Mouse (Mus musculus): ENCODE measurements at regions not wholly inside any gene's neighbourhood (a gene's known extent, or its start where the extent isn't known, plus 50 kb on each side); places are given as distances from the start of the nearest gene placed in this dataset.

DNA sequence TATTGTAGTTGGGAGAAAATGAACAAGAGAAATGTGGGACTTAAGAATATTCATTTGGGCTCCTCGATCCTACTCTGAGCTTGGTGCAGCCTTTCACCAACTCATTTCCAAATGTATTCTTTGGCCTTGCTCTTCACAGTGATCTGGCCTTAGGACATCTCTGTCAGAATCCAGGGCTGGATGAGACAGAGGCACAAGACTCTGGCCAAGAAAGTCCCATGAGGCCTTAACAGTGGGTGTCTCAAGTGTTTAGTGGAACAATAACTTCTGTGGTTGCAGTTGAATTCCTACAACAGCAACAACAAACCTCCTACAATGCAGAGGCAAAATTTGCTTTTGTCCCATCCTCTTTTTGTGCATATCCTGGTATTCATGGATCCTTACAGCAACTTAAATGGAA, 589.2 kb upstream of the Gm26657 start:
- no peak for DNase-seq (ENCODE audit: low read depth, low spot score)
- no peak for TF ChIP-seq CHD2 (IDR thresholded peaks at IDR 0.05; ENCODE audit: low read depth, low read length)
- TF ChIP-seq ZNF384 (IDR thresholded peaks at IDR 0.05; ENCODE audit: low read depth, low read length): no peak
- no peak for TF ChIP-seq ZC3H11A (IDR thresholded peaks at IDR 0.05; ENCODE audit: borderline replicate concordance, low read depth, low read length)
- TF ChIP-seq HCFC1 (IDR thresholded peaks at IDR 0.05; ENCODE audit: borderline replicate concordance, insufficient read depth, low read length): no peak
- no peak for TF ChIP-seq MAFK (IDR thresholded peaks at IDR 0.05; ENCODE audit: insufficient read depth, low read depth, low read length)
- H3K36me3 ChIP-seq (ENCODE audit: control insufficient read depth, insufficient read depth, low read length, poor library complexity, severe bottlenecking): no peaks in the 10 kb centered on the region
- in situ Hi-C loops (cut with MboI; ENCODE audit: low sequenced_read_pairs in 2 of 2, unreplicated experiment in 2 of 2): no loop called here
- H3K27ac ChIP-seq (ENCODE audit: insufficient read depth, low read depth, low read length, poor library complexity, severe bottlenecking): no peak overlapping the region
- no peaks in the 10 kb centered on the region for H3K9me3 ChIP-seq (ENCODE audit: control insufficient read depth, insufficient read depth, low read depth, low read length)
- H3K4me3 ChIP-seq (ENCODE audit: insufficient read depth in 1 of 2, low read depth in 1 of 2, low read length in 2 of 2, poor library complexity in 1 of 2, severe bottlenecking in 1 of 2): no peak overlapping the region
- no peak overlapping the region for H3K9ac ChIP-seq (ENCODE audit: insufficient read depth, low read depth, low read length, poor library complexity, severe bottlenecking)
- H3K4me1 ChIP-seq (ENCODE audit: control insufficient read depth in 2 of 2, insufficient read depth in 2 of 2, low read length in 2 of 2, poor library complexity in 1 of 2): no peaks in the 10 kb centered on the region

DNA sequence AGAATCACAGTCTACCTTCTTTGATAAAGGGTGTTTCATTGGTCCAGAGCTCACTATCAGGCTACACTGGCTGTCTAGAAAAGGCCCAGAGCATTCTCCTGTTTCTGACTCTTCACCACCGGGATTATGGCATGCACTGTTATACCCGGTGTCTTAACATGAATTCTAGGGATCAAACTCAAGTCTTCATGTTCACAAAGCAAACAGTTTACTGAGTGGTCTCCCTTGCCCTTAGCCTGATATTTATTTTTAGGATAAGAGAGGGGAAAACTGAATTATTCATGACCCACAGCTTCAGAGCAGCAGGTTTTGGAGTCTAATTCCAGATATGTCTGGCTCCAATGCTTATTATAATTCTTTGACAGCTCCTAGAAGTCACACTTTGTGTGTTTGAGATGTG, 596.0 kb upstream of the Gm26657 start:
- H3K4me3 ChIP-seq (ENCODE audit: insufficient read depth in 1 of 2, low read depth in 1 of 2, low read length in 2 of 2, poor library complexity in 1 of 2, severe bottlenecking in 1 of 2): no peak overlapping the region
- no peaks in the 10 kb centered on the region for H3K4me1 ChIP-seq (ENCODE audit: control insufficient read depth in 2 of 2, insufficient read depth in 2 of 2, low read length in 2 of 2, poor library complexity in 1 of 2)
- no peak overlapping the region for H3K27ac ChIP-seq (ENCODE audit: insufficient read depth, low read depth, low read length, poor library complexity, severe bottlenecking)
- in situ Hi-C loops (cut with MboI; ENCODE audit: low sequenced_read_pairs in 2 of 2, unreplicated experiment in 2 of 2): no loop called here
- no peak overlapping the region for H3K9ac ChIP-seq (ENCODE audit: insufficient read depth, low read depth, low read length, poor library complexity, severe bottlenecking)
- H3K9me3 ChIP-seq (ENCODE audit: control insufficient read depth, insufficient read depth, low read depth, low read length): no peaks in the 10 kb centered on the region
- DNase-seq (ENCODE audit: low read depth, low spot score): no peak
- no peak for TF ChIP-seq ZNF384 (IDR thresholded peaks at IDR 0.05; ENCODE audit: low read depth, low read length)
- TF ChIP-seq MAFK (IDR thresholded peaks at IDR 0.05; ENCODE audit: insufficient read depth, low read depth, low read length): no peak
- no peak for TF ChIP-seq ZC3H11A (IDR thresholded peaks at IDR 0.05; ENCODE audit: borderline replicate concordance, low read depth, low read length)
- no peak for TF ChIP-seq CHD2 (IDR thresholded peaks at IDR 0.05; ENCODE audit: low read depth, low read length)
- no peak for TF ChIP-seq HCFC1 (IDR thresholded peaks at IDR 0.05; ENCODE audit: borderline replicate concordance, insufficient read depth, low read length)
- no peaks in the 10 kb centered on the region for H3K36me3 ChIP-seq (ENCODE audit: control insufficient read depth, insufficient read depth, low read length, poor library complexity, severe bottlenecking)

DNA sequence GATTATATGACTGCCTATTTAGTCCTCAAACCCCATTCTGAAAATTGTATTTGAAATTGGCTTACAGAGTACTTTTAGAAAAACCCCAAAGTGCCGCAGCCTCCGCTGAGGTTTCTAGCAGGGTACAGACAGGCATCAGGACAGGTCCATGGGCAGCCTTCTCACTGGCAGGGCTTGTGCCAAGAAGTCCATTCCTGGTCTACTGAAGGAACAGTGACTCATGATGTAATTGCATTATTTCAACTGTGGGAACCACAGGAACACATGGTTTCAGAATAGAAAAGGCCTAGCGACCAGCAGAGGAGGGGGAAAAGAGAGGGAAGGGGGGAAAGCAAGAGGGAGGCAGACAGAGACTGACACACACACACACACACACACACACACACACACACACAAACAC, 603.0 kb upstream of the Gm26657 start:
- no peak overlapping the region for H3K4me3 ChIP-seq (ENCODE audit: insufficient read depth in 1 of 2, low read depth in 1 of 2, low read length in 2 of 2, poor library complexity in 1 of 2, severe bottlenecking in 1 of 2)
- H3K27ac ChIP-seq (ENCODE audit: insufficient read depth, low read depth, low read length, poor library complexity, severe bottlenecking): no peak overlapping the region
- in situ Hi-C loops (cut with MboI; ENCODE audit: low sequenced_read_pairs in 2 of 2, unreplicated experiment in 2 of 2): no loop called here
- no peaks in the 10 kb centered on the region for H3K36me3 ChIP-seq (ENCODE audit: control insufficient read depth, insufficient read depth, low read length, poor library complexity, severe bottlenecking)
- H3K9ac ChIP-seq (ENCODE audit: insufficient read depth, low read depth, low read length, poor library complexity, severe bottlenecking): no peak overlapping the region
- no peaks in the 10 kb centered on the region for H3K4me1 ChIP-seq (ENCODE audit: control insufficient read depth in 2 of 2, insufficient read depth in 2 of 2, low read length in 2 of 2, poor library complexity in 1 of 2)
- no peak for DNase-seq (ENCODE audit: low read depth, low spot score)
- H3K9me3 ChIP-seq (ENCODE audit: control insufficient read depth, insufficient read depth, low read depth, low read length): no peaks in the 10 kb centered on the region
- TF ChIP-seq HCFC1 (IDR thresholded peaks at IDR 0.05; ENCODE audit: borderline replicate concordance, insufficient read depth, low read length) (no peak), ZC3H11A (IDR thresholded peaks at IDR 0.05; ENCODE audit: borderline replicate concordance, low read depth, low read length) (no peak), MAFK (IDR thresholded peaks at IDR 0.05; ENCODE audit: insufficient read depth, low read depth, low read length) (no peak), ZNF384 (IDR thresholded peaks at IDR 0.05; ENCODE audit: low read depth, low read length) (no peak), CHD2 (IDR thresholded peaks at IDR 0.05; ENCODE audit: low read depth, low read length) (no peak)

DNA sequence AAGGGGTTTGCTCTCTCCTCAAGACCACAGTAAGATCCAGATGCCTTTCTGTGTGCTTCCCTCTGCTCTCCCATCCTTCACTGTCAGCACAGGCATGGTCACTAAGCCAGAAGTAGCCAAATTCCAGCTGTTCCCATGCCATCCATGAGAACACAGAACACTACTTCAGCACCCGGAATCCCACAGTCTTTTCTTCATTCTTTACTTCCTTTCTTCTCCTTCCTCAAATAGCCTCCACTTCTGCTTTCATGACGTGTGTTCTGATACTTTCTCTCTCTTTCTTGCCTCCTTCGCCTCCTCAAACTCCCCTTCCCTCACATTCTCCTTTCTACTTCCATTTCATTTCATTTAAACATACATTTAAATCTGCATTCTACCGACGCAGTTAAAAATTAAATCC, 602.1 kb upstream of the Klf4 start:
- no peaks in the 10 kb centered on the region for H3K9me3 ChIP-seq (ENCODE audit: control insufficient read depth, insufficient read depth, low read depth, low read length)
- in situ Hi-C loops (cut with MboI; ENCODE audit: low sequenced_read_pairs in 2 of 2, unreplicated experiment in 2 of 2): no loop called here
- H3K4me3 ChIP-seq (ENCODE audit: insufficient read depth in 1 of 2, low read depth in 1 of 2, low read length in 2 of 2, poor library complexity in 1 of 2, severe bottlenecking in 1 of 2): no peak overlapping the region
- no peaks in the 10 kb centered on the region for H3K4me1 ChIP-seq (ENCODE audit: control insufficient read depth in 2 of 2, insufficient read depth in 2 of 2, low read length in 2 of 2, poor library complexity in 1 of 2)
- DNase-seq (ENCODE audit: low read depth, low spot score): no peak
- no peaks in the 10 kb centered on the region for H3K36me3 ChIP-seq (ENCODE audit: control insufficient read depth, insufficient read depth, low read length, poor library complexity, severe bottlenecking)
- no peak overlapping the region for H3K27ac ChIP-seq (ENCODE audit: insufficient read depth, low read depth, low read length, poor library complexity, severe bottlenecking)
- TF ChIP-seq ZC3H11A (IDR thresholded peaks at IDR 0.05; ENCODE audit: borderline replicate concordance, low read depth, low read length): no peak
- no peak for TF ChIP-seq MAFK (IDR thresholded peaks at IDR 0.05; ENCODE audit: insufficient read depth, low read depth, low read length)
- TF ChIP-seq ZNF384 (IDR thresholded peaks at IDR 0.05; ENCODE audit: low read depth, low read length): no peak
- no peak for TF ChIP-seq HCFC1 (IDR thresholded peaks at IDR 0.05; ENCODE audit: borderline replicate concordance, insufficient read depth, low read length)
- TF ChIP-seq CHD2 (IDR thresholded peaks at IDR 0.05; ENCODE audit: low read depth, low read length): no peak
- no peak overlapping the region for H3K9ac ChIP-seq (ENCODE audit: insufficient read depth, low read depth, low read length, poor library complexity, severe bottlenecking)
